In the genomic region with DNA sequence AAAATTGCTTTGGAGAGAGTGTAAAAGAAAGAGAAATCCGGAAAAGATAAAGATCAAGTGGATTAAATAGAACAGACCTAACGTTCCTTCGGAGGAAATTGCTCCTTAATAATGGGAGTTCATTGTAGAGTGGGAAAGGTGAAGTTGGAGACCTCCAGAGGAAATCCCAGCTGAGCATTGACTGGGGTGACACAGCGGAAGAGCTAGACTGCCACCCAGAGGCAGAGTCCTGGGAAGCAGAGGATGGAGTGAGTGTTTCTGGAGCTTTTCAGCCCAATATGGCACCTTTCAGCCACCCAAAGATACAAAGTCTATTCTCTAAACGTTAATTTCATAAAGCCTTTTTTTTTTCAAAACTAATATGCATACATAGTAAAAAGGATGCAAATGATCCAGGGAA, we compare ENCODE assay signal across 8 mouse cellular contexts.
A peak's percentile ranks its signal among the peaks of the same experiment; 100 is the strongest.
DNase-seq lines count a peak whose midpoint lies in the region; ATAC-seq lines count a peak whose summit lies in the region.

No protein-coding gene starts in this region.

- 28% methylated on average over 5 of the region's 5 CpGs for WGBS in midbrain, embryonic 11.5 days
- 22% methylated on average over 5 of the region's 5 CpGs for WGBS in midbrain, embryonic 16.5 days
- 13% methylated on average over 5 of the region's 5 CpGs for WGBS in embryonic facial prominence, embryonic 11.5 days
- WGBS in forebrain, embryonic 11.5 days, result 17% methylated on average over 5 of the region's 5 CpGs

- H3K36me3 ChIP-seq in midbrain, embryonic 11.5 days (ENCODE audit: control insufficient read depth, insufficient read depth, low read length), result no peaks in the 10 kb centered on the region
- no peaks in the 10 kb centered on the region for H3K36me3 ChIP-seq in midbrain, embryonic 16.5 days (ENCODE audit: control insufficient read depth, insufficient read depth, low read length)
- no peaks in the 10 kb centered on the region for H3K36me3 ChIP-seq in embryonic facial prominence, embryonic 11.5 days (replicated peaks; ENCODE audit: control insufficient read depth, insufficient read depth, low read depth, low read length)
- H3K36me3 ChIP-seq in forebrain, embryonic 11.5 days (ENCODE audit: control insufficient read depth, insufficient read depth, low read length), result no peaks in the 10 kb centered on the region

- H3K4me3 ChIP-seq in midbrain, embryonic 11.5 days (ENCODE audit: low read depth, low read length), result no peak overlapping the region
- H3K4me3 ChIP-seq in midbrain, embryonic 16.5 days (ENCODE audit: low read depth, low read length), result no peak overlapping the region
- H3K4me3 ChIP-seq in embryonic facial prominence, embryonic 11.5 days (ENCODE audit: low read depth, low read length), result no peak overlapping the region
- no peak overlapping the region for H3K4me3 ChIP-seq in forebrain, embryonic 11.5 days (ENCODE audit: low read depth, low read length)

- no peak overlapping the region for H3K4me2 ChIP-seq in midbrain, embryonic 11.5 days
- no peak overlapping the region for H3K4me2 ChIP-seq in midbrain, embryonic 16.5 days (ENCODE audit: low read length)
- no peak overlapping the region for H3K4me2 ChIP-seq in embryonic facial prominence, embryonic 11.5 days (ENCODE audit: low read depth, low read length)
- no peak overlapping the region for H3K4me2 ChIP-seq in forebrain, embryonic 11.5 days (ENCODE audit: low read depth, low read length, severe bottlenecking)

- no peaks in the 10 kb centered on the region for H3K27me3 ChIP-seq in midbrain, embryonic 11.5 days (ENCODE audit: control insufficient read depth, insufficient read depth, low read length)
- no peaks in the 10 kb centered on the region; the same call in 1 of the 2 replicates for H3K27me3 ChIP-seq in midbrain, embryonic 16.5 days (ENCODE audit: control insufficient read depth, insufficient read depth, low read depth, low read length)
- H3K27me3 ChIP-seq in embryonic facial prominence, embryonic 11.5 days (ENCODE audit: control insufficient read depth, insufficient read depth, low read length), result no peaks in the 10 kb centered on the region
- H3K27me3 ChIP-seq in forebrain, embryonic 11.5 days (ENCODE audit: control insufficient read depth, insufficient read depth, low read length), result no peaks in the 10 kb centered on the region

- no peaks in the 10 kb centered on the region for H3K9me3 ChIP-seq in midbrain, embryonic 11.5 days (ENCODE audit: control insufficient read depth, low read length)
- no peaks in the 10 kb centered on the region for H3K9me3 ChIP-seq in midbrain, embryonic 16.5 days (replicated peaks; ENCODE audit: control insufficient read depth, low read length, poor library complexity, severe bottlenecking)
- no peaks in the 10 kb centered on the region for H3K9me3 ChIP-seq in embryonic facial prominence, embryonic 11.5 days (replicated peaks; ENCODE audit: control insufficient read depth, low read length)
- H3K9me3 ChIP-seq in forebrain, embryonic 11.5 days (ENCODE audit: control insufficient read depth, low read length), result no peaks in the 10 kb centered on the region

- peak; percentile 46 to 52 for DNase-seq in cerebellum, postnatal 10 days
- DNase-seq in cerebellum, postnatal 4 days (ENCODE audit: low spot score in 2 of 2), result no peak
- DNase-seq in midbrain, embryonic 11.5 days (ENCODE audit: low spot score, missing footprints), result no peak
- DNase-seq in embryonic facial prominence, embryonic 11.5 days (ENCODE audit: low spot score), result peak; percentile 68
- no peak for DNase-seq in thymus, postnatal 14 days
- DNase-seq in forebrain, embryonic 11.5 days (ENCODE audit: low spot score), result no peak

- no peaks in the 10 kb centered on the region for H3K4me1 ChIP-seq in midbrain, embryonic 11.5 days (ENCODE audit: control insufficient read depth, insufficient read depth, low read length)
- no peaks in the 10 kb centered on the region for H3K4me1 ChIP-seq in midbrain, embryonic 16.5 days (ENCODE audit: control insufficient read depth, insufficient read depth, low read length)
- no peaks in the 10 kb centered on the region for H3K4me1 ChIP-seq in embryonic facial prominence, embryonic 11.5 days (ENCODE audit: control insufficient read depth, insufficient read depth, low read length)
- no peaks in the 10 kb centered on the region for H3K4me1 ChIP-seq in forebrain, embryonic 11.5 days (replicated peaks; ENCODE audit: control insufficient read depth, insufficient read depth, low read length)

- H3K27ac ChIP-seq in midbrain, embryonic 11.5 days (ENCODE audit: low read depth, low read length), result no peak overlapping the region
- no peak overlapping the region for H3K27ac ChIP-seq in midbrain, embryonic 16.5 days (ENCODE audit: low read length)
- no peak overlapping the region for H3K27ac ChIP-seq in embryonic facial prominence, embryonic 11.5 days (replicated peaks; ENCODE audit: low read depth, low read length)
- H3K27ac ChIP-seq in forebrain, embryonic 11.5 days (ENCODE audit: low read depth, low read length), result no peak overlapping the region

- H3K9ac ChIP-seq in midbrain, embryonic 11.5 days (ENCODE audit: low read length), result no peak overlapping the region
- no peak overlapping the region for H3K9ac ChIP-seq in midbrain, embryonic 16.5 days (ENCODE audit: low read depth, low read length)
- no peak overlapping the region for H3K9ac ChIP-seq in embryonic facial prominence, embryonic 11.5 days (replicated peaks; ENCODE audit: low read length)
- no peak overlapping the region for H3K9ac ChIP-seq in forebrain, embryonic 11.5 days (ENCODE audit: low read length)

- peak; percentile 63; the same call in 1 of the 2 replicates for ATAC-seq in midbrain, embryonic 11.5 days (ENCODE audit: low FRiP score)
- no peak for ATAC-seq in midbrain, embryonic 16.5 days
- no peak for ATAC-seq in embryonic facial prominence, embryonic 11.5 days (replicated peaks; ENCODE audit: insufficient number of reproducible peaks, low FRiP score, low TSS enrichment, low read depth)
- ATAC-seq in megakaryocyte-erythroid progenitor cell, adult 5-6 weeks (replicated peaks; ENCODE audit: low FRiP score, low TSS enrichment, poor library complexity, severe bottlenecking), result 0 out of 2 replicates have a peak, but pooled peaks have one; percentile 47
- ATAC-seq in forebrain, embryonic 11.5 days (replicated peaks; ENCODE audit: low FRiP score), result no peak; the same call in 1 of the 2 replicates

Comparison
In these comparisons a context has a peak if more than half of its experiments do, and no peak if none do; other contexts are left out.
1. DNase-seq: peak in cerebellum, postnatal 10 days (2 of 2) and embryonic facial prominence, embryonic 11.5 days (single experiment); none in cerebellum, postnatal 4 days (0 of 2), midbrain, embryonic 11.5 days (single experiment), thymus, postnatal 14 days (single experiment) and forebrain, embryonic 11.5 days (single experiment).
2. ATAC-seq: peak in midbrain, embryonic 11.5 days (single experiment) and megakaryocyte-erythroid progenitor cell, adult 5-6 weeks (single experiment); none in midbrain, embryonic 16.5 days (single experiment), embryonic facial prominence, embryonic 11.5 days (single experiment) and forebrain, embryonic 11.5 days (single experiment).